Mouse (Mus musculus): ENCODE data around the gene Asna1. TPM values are rescaled to one million over a fixed set of nuclear protein-coding genes. Genes with fewer than 3 reads are reported as not detected.

Asna1 gene
- 150 and 154 TPM in 2 replicates for polyA plus RNA-seq (2015; fragmentation: Nextera tagmentation; extraction: Ambion mirVana)

DNA sequence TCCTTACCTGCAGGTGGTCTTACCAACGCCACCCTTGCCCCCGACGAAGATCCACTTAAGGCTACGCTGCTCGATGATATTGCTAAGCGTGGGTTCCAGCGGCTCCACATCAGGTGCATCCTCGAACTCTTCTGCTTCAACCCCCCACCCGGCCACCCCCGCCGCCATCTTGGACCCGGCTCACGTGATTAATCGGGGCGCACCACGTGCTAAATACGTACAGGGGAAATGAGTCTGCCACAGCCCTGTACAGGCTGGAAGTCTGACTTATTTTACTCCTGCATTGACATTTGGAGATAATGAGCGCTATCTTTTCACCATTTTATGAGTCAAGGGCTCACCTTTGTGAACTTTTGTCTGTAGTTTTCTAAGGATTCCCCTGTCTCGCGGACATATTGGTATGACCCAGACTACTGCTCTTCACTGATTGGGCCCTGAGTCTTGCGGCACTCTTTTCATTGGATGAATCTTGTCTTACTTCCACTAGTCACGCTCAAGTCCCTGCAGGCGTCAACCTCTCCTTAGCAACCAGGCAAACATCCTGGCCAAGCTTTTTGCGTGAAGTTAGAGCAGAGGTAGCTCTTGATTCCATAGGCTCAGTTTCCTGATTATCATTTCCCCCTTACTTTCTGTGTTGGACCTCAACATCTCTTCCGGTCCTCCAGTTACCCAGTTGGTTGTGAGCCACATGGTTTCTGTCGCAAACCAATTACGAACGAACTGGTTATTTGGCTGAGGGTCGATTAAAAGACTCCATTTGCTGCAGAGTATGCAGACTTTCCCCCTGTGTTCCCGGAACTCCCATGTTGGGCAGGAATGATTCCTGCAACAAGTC lies at the start of gene Asna1:
TSS of gene Asna1 (minus strand) at position 184 of the 835 bp plus-strand sequence.
- ATAC-seq (ENCODE audit: low FRiP score, low TSS enrichment), result peak; percentile 91
- peaks cover 37% of the 10 kb centered on the region for H3K36me3 ChIP-seq (ENCODE audit: insufficient read depth, low read length)
- H3K27me3 ChIP-seq (ENCODE audit: insufficient read depth, low read length), result no peaks in the 10 kb centered on the region
- 4% methylated on average over 30 of the region's 30 CpGs for WGBS
- H3K4me3 ChIP-seq (ENCODE audit: low read length), result peak within 1 kb of the TSS; percentile 73
- H3K27ac ChIP-seq (ENCODE audit: low read length), result peak within 1 kb of the TSS; percentile 94
- H3K4me2 ChIP-seq (replicated peaks; ENCODE audit: low read depth, low read length), result peak within 1 kb of the TSS; percentile 83
- H3K4me1 ChIP-seq (ENCODE audit: insufficient read depth, low read length), result peaks cover 33% of the 10 kb centered on the region
- H3K9ac ChIP-seq (replicated peaks; ENCODE audit: low read length), result peak within 1 kb of the TSS; percentile 68
- H3K9me3 ChIP-seq (ENCODE audit: low read length), result no peaks in the 10 kb centered on the region

DNA sequence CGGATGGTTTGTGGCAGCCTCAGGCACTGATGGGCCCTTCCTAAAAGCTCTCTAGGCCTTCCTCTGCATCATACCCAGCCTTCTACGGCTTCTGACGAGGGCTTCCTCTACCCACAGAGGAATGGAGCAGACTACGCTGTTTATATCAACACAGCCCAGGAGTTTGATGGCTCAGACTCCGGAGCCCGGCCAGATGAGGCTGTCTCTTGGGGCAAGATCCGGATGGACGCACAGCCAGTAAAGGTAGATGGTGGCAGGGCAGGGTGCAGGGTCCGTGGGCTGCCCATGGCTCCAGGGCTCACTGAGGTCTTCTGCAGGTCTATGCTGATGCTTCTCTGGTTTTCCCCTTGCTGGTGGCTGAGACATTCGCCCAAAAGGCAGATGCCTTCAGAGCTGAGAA lies 49.5 kb upstream of the Asna1 start:
- no peak overlapping the region for H3K27ac ChIP-seq (ENCODE audit: low read length)
- peaks cover 13% of the 10 kb centered on the region for H3K4me1 ChIP-seq (ENCODE audit: insufficient read depth, low read length)
- no peaks in the 10 kb centered on the region for H3K9me3 ChIP-seq (ENCODE audit: low read length)
- no peak overlapping the region for H3K4me2 ChIP-seq (replicated peaks; ENCODE audit: low read depth, low read length)
- WGBS, result 85% methylated on average over 10 of the region's 10 CpGs
- ATAC-seq (ENCODE audit: low FRiP score, low TSS enrichment), result no peak
- no peak overlapping the region for H3K4me3 ChIP-seq (ENCODE audit: low read length)
- peaks cover 39% of the 10 kb centered on the region for H3K36me3 ChIP-seq (ENCODE audit: insufficient read depth, low read length)
- H3K9ac ChIP-seq (replicated peaks; ENCODE audit: low read length), result no peak overlapping the region
- H3K27me3 ChIP-seq (ENCODE audit: insufficient read depth, low read length), result no peaks in the 10 kb centered on the region

DNA sequence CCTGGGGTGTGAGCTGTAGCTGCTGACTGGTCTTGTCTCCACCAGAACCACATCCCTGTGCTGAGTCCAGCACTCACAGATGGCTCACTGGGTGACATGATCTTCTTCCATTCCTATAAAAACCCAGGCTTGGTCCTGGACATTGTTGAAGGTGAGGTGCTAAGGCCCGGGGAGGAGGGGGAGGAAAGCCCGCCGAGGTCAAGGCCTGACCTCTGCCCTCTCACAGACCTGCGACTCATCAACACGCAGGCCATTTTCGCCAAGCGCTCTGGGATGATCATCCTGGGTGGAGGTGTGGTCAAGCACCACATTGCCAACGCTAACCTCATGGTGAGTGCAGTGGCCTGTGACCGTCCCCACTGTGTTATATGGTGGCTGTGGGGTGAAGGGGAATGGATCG lies 49.1 kb upstream of the Asna1 start:
- no peak overlapping the region for H3K27ac ChIP-seq (ENCODE audit: low read length)
- H3K36me3 ChIP-seq (ENCODE audit: insufficient read depth, low read length), result peaks cover 39% of the 10 kb centered on the region
- H3K9me3 ChIP-seq (ENCODE audit: low read length), result no peaks in the 10 kb centered on the region
- 78% methylated on average over 10 of the region's 10 CpGs for WGBS
- H3K9ac ChIP-seq (replicated peaks; ENCODE audit: low read length), result no peak overlapping the region
- peaks cover 11% of the 10 kb centered on the region for H3K4me1 ChIP-seq (ENCODE audit: insufficient read depth, low read length)
- H3K4me2 ChIP-seq (replicated peaks; ENCODE audit: low read depth, low read length), result no peak overlapping the region
- no peaks in the 10 kb centered on the region for H3K27me3 ChIP-seq (ENCODE audit: insufficient read depth, low read length)
- H3K4me3 ChIP-seq (ENCODE audit: low read length), result no peak overlapping the region
- no peak for ATAC-seq (ENCODE audit: low FRiP score, low TSS enrichment)

DNA sequence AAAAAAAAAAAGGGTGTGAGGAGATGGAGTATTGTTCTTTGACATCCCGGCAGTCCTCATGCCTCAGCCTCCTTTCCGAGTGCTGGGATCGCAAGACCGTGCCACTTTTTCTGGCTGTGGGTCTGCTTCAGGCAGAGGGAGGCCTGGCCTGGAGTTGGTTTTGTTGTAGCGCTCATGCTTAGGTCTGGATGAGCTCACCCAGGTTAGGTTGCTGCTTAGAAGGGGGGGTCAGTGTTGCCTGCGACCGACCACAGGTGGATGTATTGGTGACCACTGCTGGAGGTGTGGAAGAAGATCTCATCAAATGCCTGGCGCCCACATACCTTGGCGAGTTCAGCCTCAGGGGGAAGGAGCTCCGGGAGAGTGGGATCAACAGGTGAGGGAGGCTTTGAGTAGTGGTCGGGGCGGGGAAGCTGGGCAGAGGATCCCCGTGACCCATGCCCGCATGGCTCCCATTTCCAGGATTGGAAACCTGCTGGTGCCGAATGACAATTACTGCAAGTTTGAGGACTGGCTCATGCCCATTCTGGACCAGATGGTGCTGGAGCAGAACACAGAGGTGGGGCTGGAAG lies 48.0 kb upstream of the Asna1 start:
- H3K27me3 ChIP-seq (ENCODE audit: insufficient read depth, low read length), result no peaks in the 10 kb centered on the region
- H3K4me1 ChIP-seq (ENCODE audit: insufficient read depth, low read length), result peaks cover 11% of the 10 kb centered on the region
- H3K36me3 ChIP-seq (ENCODE audit: insufficient read depth, low read length), result peaks cover 34% of the 10 kb centered on the region
- ATAC-seq (ENCODE audit: low FRiP score, low TSS enrichment), result no peak
- no peak overlapping the region for H3K27ac ChIP-seq (ENCODE audit: low read length)
- H3K9ac ChIP-seq (replicated peaks; ENCODE audit: low read length), result no peak overlapping the region
- WGBS, result 92% methylated on average over 15 of the region's 15 CpGs
- H3K9me3 ChIP-seq (ENCODE audit: low read length), result no peaks in the 10 kb centered on the region
- 0 out of 2 replicates have a peak overlapping the region, but pooled peaks have one; percentile 78 for H3K4me2 ChIP-seq (replicated peaks; ENCODE audit: low read depth, low read length)
- H3K4me3 ChIP-seq (ENCODE audit: low read length), result no peak overlapping the region

DNA sequence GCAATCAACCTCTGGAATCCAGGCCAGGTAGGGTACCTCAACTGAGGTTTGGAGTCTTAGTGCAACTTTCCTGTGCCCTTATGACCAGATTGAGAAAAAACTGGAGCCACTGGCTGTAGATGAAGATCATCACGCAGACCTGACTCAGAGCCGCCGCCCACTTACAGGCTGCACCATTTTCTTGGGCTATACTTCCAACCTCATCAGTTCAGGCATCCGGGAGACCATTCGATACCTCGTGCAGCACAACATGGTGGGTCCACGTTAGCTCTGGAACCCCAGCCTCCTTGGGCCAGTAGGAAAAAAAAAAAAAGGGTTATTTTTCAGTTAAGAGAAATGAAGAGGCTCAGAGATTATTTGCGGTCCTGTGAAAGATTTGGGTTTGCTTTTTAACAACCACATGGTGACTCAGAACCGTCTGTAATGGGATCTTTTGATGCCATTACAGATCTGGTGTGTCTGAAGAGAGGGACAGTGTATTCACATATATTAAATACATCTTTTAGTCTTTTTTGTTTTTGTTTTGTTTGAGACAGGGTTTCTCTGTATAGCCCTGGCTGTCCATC lies 47.4 kb upstream of the Asna1 start:
- Histone ChIP-seq H3K4me1 (ENCODE audit: insufficient read depth, low read length) (peaks cover 11% of the 10 kb centered on the region), H3K36me3 (ENCODE audit: insufficient read depth, low read length) (peaks cover 34% of the 10 kb centered on the region), H3K9ac (replicated peaks; ENCODE audit: low read length) (peak overlapping the region; percentile 91), H3K4me3 (ENCODE audit: low read length) (peak overlapping the region; percentile 93), H3K27ac (ENCODE audit: low read length) (peak overlapping the region; percentile 98), H3K9me3 (ENCODE audit: low read length) (no peaks in the 10 kb centered on the region), H3K27me3 (ENCODE audit: insufficient read depth, low read length) (no peaks in the 10 kb centered on the region), H3K4me2 (replicated peaks; ENCODE audit: low read depth, low read length) (peak overlapping the region; percentile 78)
- WGBS, result 26% methylated on average over 9 of the region's 9 CpGs
- ATAC-seq (ENCODE audit: low FRiP score, low TSS enrichment), result no peak

DNA sequence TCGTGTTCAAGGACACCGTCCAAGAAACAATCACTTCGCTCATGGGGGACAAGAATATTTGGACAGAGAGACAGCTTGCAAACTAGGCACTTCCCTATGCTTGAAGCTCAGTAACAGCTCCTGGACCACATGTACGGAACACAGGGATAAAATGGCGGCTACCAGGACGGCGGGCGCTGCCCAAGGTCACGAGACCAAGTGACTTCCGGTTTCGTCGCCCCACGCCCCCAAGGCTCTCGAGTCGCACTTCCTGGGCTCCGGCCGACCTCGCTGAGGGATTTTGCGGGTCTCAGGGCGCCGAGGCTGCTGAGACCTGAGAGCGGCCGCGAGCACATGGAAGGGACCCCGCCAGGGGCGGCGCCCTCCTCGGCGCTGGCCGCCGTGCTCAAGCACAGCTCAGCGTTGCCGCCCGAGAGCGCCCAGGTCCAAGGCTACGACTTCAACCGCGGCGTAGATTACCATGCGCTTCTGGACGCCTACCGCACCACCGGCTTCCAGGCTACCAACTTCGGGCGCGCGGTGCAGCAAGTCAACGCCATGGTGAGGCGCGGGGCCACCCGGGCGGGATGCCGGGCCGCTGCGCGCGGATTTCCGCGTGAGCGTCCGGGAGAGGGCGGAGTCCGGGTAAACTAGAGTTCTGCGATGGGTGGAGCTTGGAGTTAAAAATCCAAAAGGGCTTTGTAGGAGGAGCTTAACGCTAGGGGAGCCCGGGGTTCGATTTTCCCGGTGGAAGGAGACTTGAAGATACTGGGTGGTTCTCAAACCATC lies 46.6 kb upstream of the Asna1 start, which contains the start of gene Dhps:
TSS of gene Dhps (plus strand) at position 244 of the 768 bp plus-strand sequence.
- Histone ChIP-seq H3K4me1 (ENCODE audit: insufficient read depth, low read length) (peaks cover 11% of the 10 kb centered on the region), H3K36me3 (ENCODE audit: insufficient read depth, low read length) (peaks cover 33% of the 10 kb centered on the region), H3K9me3 (ENCODE audit: low read length) (no peaks in the 10 kb centered on the region), H3K27ac (ENCODE audit: low read length) (peak within 1 kb of the TSS; percentile 98), H3K27me3 (ENCODE audit: insufficient read depth, low read length) (no peaks in the 10 kb centered on the region), H3K9ac (replicated peaks; ENCODE audit: low read length) (peak within 1 kb of the TSS; percentile 91), H3K4me2 (replicated peaks; ENCODE audit: low read depth, low read length) (peak within 1 kb of the TSS; percentile 78), H3K4me3 (ENCODE audit: low read length) (peak within 1 kb of the TSS; percentile 93)
- ATAC-seq (ENCODE audit: low FRiP score, low TSS enrichment), result peak; percentile 91
- WGBS, result under 1% methylated on average over 68 of the region's 68 CpGs

DNA sequence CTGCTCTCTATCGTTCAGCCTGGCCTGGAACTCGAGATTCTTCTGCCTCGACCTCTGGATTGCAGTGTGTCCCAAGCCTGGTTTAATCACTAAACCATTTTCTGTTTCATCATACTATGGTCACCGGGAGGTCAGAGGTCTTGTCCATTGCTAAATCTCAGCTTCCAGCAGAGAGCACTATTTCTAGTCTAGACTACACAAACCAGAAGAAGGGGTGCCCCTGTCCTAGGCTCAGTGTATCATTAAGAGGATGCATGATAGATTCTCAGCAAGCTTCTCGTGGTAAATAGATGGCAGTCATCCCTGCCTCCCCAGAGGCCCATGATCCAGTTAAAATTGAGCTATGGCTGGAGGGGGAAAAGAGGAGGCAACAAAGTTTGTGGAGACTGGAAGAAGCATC lies 46.0 kb upstream of the Asna1 start:
- Histone ChIP-seq H3K9ac (replicated peaks; ENCODE audit: low read length) (peak overlapping the region; percentile 91), H3K36me3 (ENCODE audit: insufficient read depth, low read length) (peaks cover 30% of the 10 kb centered on the region), H3K27me3 (ENCODE audit: insufficient read depth, low read length) (no peaks in the 10 kb centered on the region), H3K4me3 (ENCODE audit: low read length) (peak overlapping the region; percentile 93), H3K27ac (ENCODE audit: low read length) (peak overlapping the region; percentile 98), H3K4me2 (replicated peaks; ENCODE audit: low read depth, low read length) (peak overlapping the region; percentile 78), H3K4me1 (ENCODE audit: insufficient read depth, low read length) (peaks cover 11% of the 10 kb centered on the region), H3K9me3 (ENCODE audit: low read length) (no peaks in the 10 kb centered on the region)
- WGBS, result 79% methylated on average over 5 of the region's 5 CpGs
- no peak for ATAC-seq (ENCODE audit: low FRiP score, low TSS enrichment)

DNA sequence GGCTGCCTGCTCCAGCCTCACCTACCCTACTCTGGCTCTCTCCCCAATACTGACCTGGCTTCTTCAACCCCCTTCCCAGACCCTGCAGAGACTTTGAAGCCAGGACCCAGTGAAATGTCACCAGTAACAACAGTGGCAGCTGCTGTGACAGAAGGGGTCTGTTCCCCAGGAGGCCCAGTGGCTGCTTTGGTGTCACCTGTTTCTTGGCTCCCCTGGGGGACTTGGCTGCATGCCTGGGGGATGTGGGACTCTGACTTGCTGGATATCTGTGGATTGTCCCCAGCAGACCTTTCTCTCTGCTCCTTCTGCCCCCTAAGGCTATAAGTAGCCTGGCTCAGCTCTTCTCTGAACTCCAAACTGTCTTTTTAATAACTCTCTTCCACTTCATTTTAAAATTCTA lies 42.9 kb upstream of the Asna1 start, which contains the start of gene Gm5741:
TSS of gene Gm5741 (minus strand) at position 1 of the 400 bp plus-strand sequence.
- no peak within 1 kb of the TSS for H3K4me3 ChIP-seq (ENCODE audit: low read length)
- no peak for ATAC-seq (ENCODE audit: low FRiP score, low TSS enrichment)
- H3K9me3 ChIP-seq (ENCODE audit: low read length), result no peaks in the 10 kb centered on the region
- no peak within 1 kb of the TSS for H3K4me2 ChIP-seq (replicated peaks; ENCODE audit: low read depth, low read length)
- H3K36me3 ChIP-seq (ENCODE audit: insufficient read depth, low read length), result peaks cover 6% of the 10 kb centered on the region; the same call in 1 of the 2 replicates
- H3K9ac ChIP-seq (replicated peaks; ENCODE audit: low read length), result no peak within 1 kb of the TSS
- no peak within 1 kb of the TSS for H3K27ac ChIP-seq (ENCODE audit: low read length)
- H3K4me1 ChIP-seq (ENCODE audit: insufficient read depth, low read length), result peaks cover 11% of the 10 kb centered on the region
- no peaks in the 10 kb centered on the region for H3K27me3 ChIP-seq (ENCODE audit: insufficient read depth, low read length)

DNA sequence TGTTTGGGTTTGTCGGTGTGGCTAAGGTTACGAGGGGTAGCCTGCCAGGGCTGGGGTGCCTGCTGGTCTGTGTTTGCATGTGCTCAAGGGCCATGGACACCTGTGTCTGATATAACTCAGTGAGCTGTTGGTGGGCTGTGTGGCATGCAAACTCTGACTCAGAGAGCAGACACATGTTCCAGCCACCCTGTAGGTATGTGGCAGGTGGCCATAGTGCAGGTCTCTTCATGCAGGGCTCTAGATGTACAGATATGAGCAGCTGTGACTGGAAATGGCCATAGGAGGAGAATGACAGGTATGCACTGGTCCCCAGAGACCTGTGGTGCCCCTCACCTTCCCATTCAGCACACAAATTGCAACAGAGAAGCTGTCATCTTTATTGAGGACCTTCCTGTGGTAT lies 42.1 kb upstream of the Asna1 start:
- no peak for ATAC-seq (ENCODE audit: low FRiP score, low TSS enrichment)
- H3K36me3 ChIP-seq (ENCODE audit: insufficient read depth, low read length), result peaks cover 9% of the 10 kb centered on the region; the same call in 1 of the 2 replicates
- H3K4me2 ChIP-seq (replicated peaks; ENCODE audit: low read depth, low read length), result no peak overlapping the region

More for the DNA sequence above, 42.1 kb upstream of the Asna1 start:
- no peak overlapping the region for H3K27ac ChIP-seq (ENCODE audit: low read length)
- H3K9ac ChIP-seq (replicated peaks; ENCODE audit: low read length), result no peak overlapping the region
- no peaks in the 10 kb centered on the region for H3K9me3 ChIP-seq (ENCODE audit: low read length)
- whole genome bisulfite sequencing, result 97% methylated on average over 2 of the region's 2 CpGs
- peaks cover 7% of the 10 kb centered on the region for H3K4me1 ChIP-seq (ENCODE audit: insufficient read depth, low read length)
- no peaks in the 10 kb centered on the region for H3K27me3 ChIP-seq (ENCODE audit: insufficient read depth, low read length)
- no peak overlapping the region for H3K4me3 ChIP-seq (ENCODE audit: low read length)

Measured in kidney, embryonic 16.5 days (tissue).